Mouse (Mus musculus): ENCODE measurements around the gene Polr2c. TPM values are rescaled to one million over a fixed set of nuclear protein-coding genes. Genes with fewer than 3 reads are reported as not detected.
A peak's percentile ranks its signal among the peaks of the same experiment; 100 is the strongest.

Polr2c gene
- polyA plus RNA-seq, 1 experiment from 2014 or later: 103 TPM

- H3K36me3 ChIP-seq (ENCODE audit: insufficient read depth, low read length): no peaks in the 10 kb centered on the region
- no peak overlapping the region for H3K9ac ChIP-seq (replicated peaks; ENCODE audit: low read depth)
- ATAC-seq (peak; percentile 25; the same call in 1 of the 2 replicates), DNase-seq (ENCODE audit: low spot score) (peak; percentile 83)
- H3K4me2 ChIP-seq (replicated peaks; ENCODE audit: low read depth, low read length): peak overlapping the region; percentile 85
- H3K9me3 ChIP-seq (ENCODE audit: low read length): no peaks in the 10 kb centered on the region
- H3K27me3 ChIP-seq (replicated peaks; ENCODE audit: insufficient read depth, low read length): no peaks in the 10 kb centered on the region
- 12% methylated on average over 6 of the region's 6 CpGs for WGBS
- H3K27ac ChIP-seq (ENCODE audit: low read length): no peak overlapping the region
- H3K4me3 ChIP-seq (ENCODE audit: low read depth, low read length): peak overlapping the region; percentile 65; the same call in 1 of the 2 replicates
- TF ChIP-seq EP300 (IDR thresholded peaks at IDR 0.05) (no peak), CTCF (IDR thresholded peaks at IDR 0.05) (peak; percentile 96)
- H3K4me1 ChIP-seq (ENCODE audit: insufficient read depth, low read depth, low read length): peaks cover 37% of the 10 kb centered on the region
Observed at GRCm38 (mm10) chr8:94874358-94874757, 17.1 kb downstream of the Polr2c start.

GRCm38 (mm10) chr8:94875096-94875870 is 18.0 kb downstream of the Polr2c start:
- H3K27me3 ChIP-seq (replicated peaks; ENCODE audit: insufficient read depth, low read length): no peaks in the 10 kb centered on the region
- DNase-seq (ENCODE audit: low spot score) (peak; percentile 33), ATAC-seq (peak; percentile 15; the same call in 1 of the 2 replicates)
- WGBS: 9% methylated on average over 17 of the region's 17 CpGs
- no peaks in the 10 kb centered on the region for H3K9me3 ChIP-seq (ENCODE audit: low read length)
- H3K4me1 ChIP-seq (ENCODE audit: insufficient read depth, low read depth, low read length): peaks cover 31% of the 10 kb centered on the region
- H3K4me2 ChIP-seq (replicated peaks; ENCODE audit: low read depth, low read length): peak overlapping the region; percentile 85
- peak overlapping the region; percentile 65 for H3K4me3 ChIP-seq (ENCODE audit: low read depth, low read length)
- H3K27ac ChIP-seq (ENCODE audit: low read length): peak overlapping the region; percentile 85
- TF ChIP-seq CTCF (IDR thresholded peaks at IDR 0.05): no peak
- TF ChIP-seq EP300 (IDR thresholded peaks at IDR 0.05): no peak
- no peaks in the 10 kb centered on the region for H3K36me3 ChIP-seq (ENCODE audit: insufficient read depth, low read length)
- peak overlapping the region; percentile 68 for H3K9ac ChIP-seq (replicated peaks; ENCODE audit: low read depth)

GRCm38 (mm10) chr8:94875871-94876150 is 18.6 kb downstream of the Polr2c start:
- peaks cover 26% of the 10 kb centered on the region for H3K4me1 ChIP-seq (ENCODE audit: insufficient read depth, low read depth, low read length)
- H3K36me3 ChIP-seq (ENCODE audit: insufficient read depth, low read length): no peaks in the 10 kb centered on the region
- peak overlapping the region; percentile 68 for H3K9ac ChIP-seq (replicated peaks; ENCODE audit: low read depth)
- H3K4me3 ChIP-seq (ENCODE audit: low read depth, low read length): peak overlapping the region; percentile 65
- H3K27ac ChIP-seq (ENCODE audit: low read length): peak overlapping the region; percentile 85
- DNase-seq (ENCODE audit: low spot score) (no peak), ATAC-seq (peak; percentile 14; the same call in 1 of the 2 replicates)
- H3K9me3 ChIP-seq (ENCODE audit: low read length): no peaks in the 10 kb centered on the region
- H3K4me2 ChIP-seq (replicated peaks; ENCODE audit: low read depth, low read length): peak overlapping the region; percentile 85
- WGBS: 2% methylated on average over 13 of the region's 20 CpGs
- no peak for TF ChIP-seq CTCF (IDR thresholded peaks at IDR 0.05)
- TF ChIP-seq EP300 (IDR thresholded peaks at IDR 0.05): no peak
- H3K27me3 ChIP-seq (replicated peaks; ENCODE audit: insufficient read depth, low read length): no peaks in the 10 kb centered on the region

- DNase-seq (ENCODE audit: low spot score): peak; percentile 95
- ATAC-seq: peak; percentile 83
- no peak for TF ChIP-seq EP300 (IDR thresholded peaks at IDR 0.05)
- no peak for TF ChIP-seq CTCF (IDR thresholded peaks at IDR 0.05)
- Histone ChIP-seq H3K27ac (ENCODE audit: low read length) (peak within 1 kb of the TSS; percentile 85), H3K4me3 (ENCODE audit: low read depth, low read length) (peak within 1 kb of the TSS; percentile 65), H3K9me3 (ENCODE audit: low read length) (no peaks in the 10 kb centered on the region), H3K9ac (replicated peaks; ENCODE audit: low read depth) (peak within 1 kb of the TSS; percentile 68), H3K36me3 (ENCODE audit: insufficient read depth, low read length) (no peaks in the 10 kb centered on the region), H3K4me1 (ENCODE audit: insufficient read depth, low read depth, low read length) (peaks cover 21% of the 10 kb centered on the region), H3K4me2 (replicated peaks; ENCODE audit: low read depth, low read length) (peak within 1 kb of the TSS; percentile 85), H3K27me3 (replicated peaks; ENCODE audit: insufficient read depth, low read length) (no peaks in the 10 kb centered on the region)
- 2% methylated on average over 15 of the region's 37 CpGs for WGBS
Observed at GRCm38 (mm10) chr8:94876197-94876730, 19.0 kb downstream of the Polr2c start, which contains the start of gene Dok4. Dok4 (minus strand) TSS chr8:94876330.

- Histone ChIP-seq H3K4me1 (ENCODE audit: insufficient read depth, low read depth, low read length) (peaks cover 16% of the 10 kb centered on the region), H3K9me3 (ENCODE audit: low read length) (no peaks in the 10 kb centered on the region), H3K27me3 (replicated peaks; ENCODE audit: insufficient read depth, low read length) (no peaks in the 10 kb centered on the region), H3K36me3 (ENCODE audit: insufficient read depth, low read length) (no peaks in the 10 kb centered on the region), H3K4me2 (replicated peaks; ENCODE audit: low read depth, low read length) (no peak overlapping the region; the same call in 1 of the 2 replicates), H3K4me3 (ENCODE audit: low read depth, low read length) (no peak overlapping the region), H3K9ac (replicated peaks; ENCODE audit: low read depth) (no peak overlapping the region), H3K27ac (ENCODE audit: low read length) (peak overlapping the region; percentile 64; the same call in 1 of the 2 replicates)
- ATAC-seq (peak; percentile 8), DNase-seq (ENCODE audit: low spot score) (peak; percentile 16)
- TF ChIP-seq EP300 (IDR thresholded peaks at IDR 0.05) (no peak), CTCF (IDR thresholded peaks at IDR 0.05) (no peak)
- WGBS: 33% methylated on average over 3 of the region's 3 CpGs
Observed at GRCm38 (mm10) chr8:94876820-94877219, 19.6 kb downstream of the Polr2c start.

GRCm38 (mm10) chr8:94880742-94881141 is 23.5 kb downstream of the Polr2c start:
- Histone ChIP-seq H3K4me1 (ENCODE audit: insufficient read depth, low read depth, low read length) (peaks cover 4% of the 10 kb centered on the region; the same call in 1 of the 2 replicates), H3K4me3 (ENCODE audit: low read depth, low read length) (no peak overlapping the region), H3K9ac (replicated peaks; ENCODE audit: low read depth) (no peak overlapping the region), H3K27me3 (replicated peaks; ENCODE audit: insufficient read depth, low read length) (no peaks in the 10 kb centered on the region), H3K4me2 (replicated peaks; ENCODE audit: low read depth, low read length) (no peak overlapping the region), H3K27ac (ENCODE audit: low read length) (no peak overlapping the region), H3K9me3 (ENCODE audit: low read length) (no peaks in the 10 kb centered on the region), H3K36me3 (ENCODE audit: insufficient read depth, low read length) (no peaks in the 10 kb centered on the region)
- DNase-seq (ENCODE audit: low spot score) (no peak), ATAC-seq (no peak)
- WGBS: 70% methylated on average over 4 of the region's 4 CpGs
- TF ChIP-seq EP300 (IDR thresholded peaks at IDR 0.05) (no peak), CTCF (IDR thresholded peaks at IDR 0.05) (no peak)
